Mouse (Mus musculus) ovary, adult 2 months (tissue): ENCODE data around the gene Trpm2. TPM values are rescaled to one million over a fixed set of nuclear protein-coding genes. Genes with fewer than 3 reads are reported as not detected.

ENCODE experiments used
- polyA plus RNA-seq: library from polyadenylated mRNA; depleted of rRNA; stranded (reverse); fragments of >200 nt; gene quantifications from 2 replicates; pipeline ENCODE4 v1.2.3, GENCODE M21; 2012; rRNA removed

Gene Trpm2
- 1.5 and 1.6 TPM in 2 replicates for polyA plus RNA-seq

GRCm38 (mm10) chr10:77970481-77970880 is at the start of gene Trpm2:
Trpm2 (minus strand) TSS chr10:77970563.

GRCm38 (mm10) chr10:78009945-78010293 is 39.6 kb upstream of the Trpm2 start, which contains the start of gene Pfkl:
Pfkl (minus strand) TSS chr10:78010083.

GRCm38 (mm10) chr10:77978351-77979350 is 8.3 kb upstream of the Trpm2 start, which contains the start of gene 1810043G02Rik:
1810043G02Rik (plus strand) TSS chr10:77978524.

GRCm38 (mm10) chr10:77902211-77902893 is 68.0 kb downstream of the Trpm2 start, which contains the start of gene Lrrc3:
Lrrc3 (minus strand) TSS chr10:77902536.

GRCm38 (mm10) chr10:77861675-77862074 is 108.7 kb downstream of the Trpm2 start, which contains the start of gene Gm3285:
Gm3285 (plus strand) TSS chr10:77861975.

Other genes starting within 250 kb of the Trpm2 start
- gene Krtap12-1, start 250.0 kb downstream of the Trpm2 start, polyA plus RNA-seq, result not detected in 2 replicates
- gene Gm10100, start 244.1 kb downstream of the Trpm2 start, polyA plus RNA-seq, result not detected in 2 replicates
- gene Gm18596, start 227.9 kb downstream of the Trpm2 start, polyA plus RNA-seq, result not detected in 2 replicates
- gene Gm9736, start 219.2 kb downstream of the Trpm2 start, polyA plus RNA-seq, result not detected in 2 replicates
- not detected in 2 replicates for gene Gm3233, start 210.9 kb downstream of the Trpm2 start, polyA plus RNA-seq
- gene Gm3238, start 199.2 kb downstream of the Trpm2 start, polyA plus RNA-seq, result not detected in 2 replicates
- gene Gm7138, start 193.6 kb downstream of the Trpm2 start, polyA plus RNA-seq, result not detected in 2 replicates
- gene Gm3250, start 188.0 kb downstream of the Trpm2 start, polyA plus RNA-seq, result not detected in 2 replicates
- not detected in 2 replicates for gene Gm7137, start 182.4 kb downstream of the Trpm2 start, polyA plus RNA-seq
- gene Gm9639, start 175.5 kb downstream of the Trpm2 start, polyA plus RNA-seq, result not detected in 2 replicates
- not detected in 2 replicates for gene Gm19668, start 171.4 kb downstream of the Trpm2 start, polyA plus RNA-seq
- not detected in 2 replicates for gene Gm9507, start 158.7 kb downstream of the Trpm2 start, polyA plus RNA-seq
- gene Gm2696, start 155.9 kb downstream of the Trpm2 start, polyA plus RNA-seq, result 0.33 TPM in 1 of 2 replicates, not detected in the other
- not detected in 2 replicates for gene Krtap10-4, start 143.5 kb downstream of the Trpm2 start, polyA plus RNA-seq
- gene Krtap10-10, start 134.6 kb downstream of the Trpm2 start, polyA plus RNA-seq, result not detected in 2 replicates
- not detected in 2 replicates for gene Gm36176, start 123.8 kb downstream of the Trpm2 start, polyA plus RNA-seq
- gene Gm10318, start 117.7 kb downstream of the Trpm2 start, polyA plus RNA-seq, result not detected in 2 replicates
- gene Gm3285, start 108.6 kb downstream of the Trpm2 start, polyA plus RNA-seq, result not detected in 2 replicates
- gene Lrrc3, start 68.0 kb downstream of the Trpm2 start, polyA plus RNA-seq, result 3.4 and 3.8 TPM in 2 replicates
- gene 1810043G02Rik, start 8.0 kb upstream of the Trpm2 start, polyA plus RNA-seq, result 104 and 111 TPM in 2 replicates
- 168 and 197 TPM in 2 replicates for gene Pfkl, start 39.5 kb upstream of the Trpm2 start, polyA plus RNA-seq
- gene Dnmt3l, start 71.4 kb upstream of the Trpm2 start, polyA plus RNA-seq, result 2.7 and 3.3 TPM in 2 replicates
- gene Aire, start 73.0 kb upstream of the Trpm2 start, polyA plus RNA-seq, result 3.6 TPM in 2 replicates
- 29.7 and 41.0 TPM in 2 replicates for gene Icosl, start 98.7 kb upstream of the Trpm2 start, polyA plus RNA-seq
- 190 and 196 TPM in 2 replicates for gene D10Jhu81e, start 199.2 kb upstream of the Trpm2 start, polyA plus RNA-seq
- 16.8 and 17.9 TPM in 2 replicates for gene Pwp2, start 214.6 kb upstream of the Trpm2 start, polyA plus RNA-seq